Mouse (Mus musculus) megakaryocyte, embryonic 14.5 days (primary cell): Measurements from ENCODE around the gene Gnb4. TPM values are rescaled to one million over a fixed set of nuclear protein-coding genes. Genes with fewer than 3 reads are reported as not detected.
A peak's percentile ranks its signal among the peaks of the same experiment; 100 is the strongest.

ENCODE experiments used
- H3K27me3 ChIP-seq: replicated peaks from 2 replicates; pipeline ENCODE3; 2012; ENCODE audit warnings: inconsistent platforms
- H3K36me3 ChIP-seq: replicated peaks from 2 replicates; pipeline ENCODE3; 2012; ENCODE audit warnings: low read length, inconsistent platforms, mixed read lengths
- H3K4me1 ChIP-seq: 2 replicates; pipeline ENCODE4 v1.6.1; 2012; ENCODE audit warnings: inconsistent platforms
- H3K4me3 ChIP-seq: replicated peaks from 2 replicates; pipeline ENCODE3; 2012; ENCODE audit warnings: moderate library complexity, mild to moderate bottlenecking, inconsistent platforms
- H3K9me3 ChIP-seq: 2 replicates; pipeline ENCODE4 v1.6.1; 2012; ENCODE audit warnings: inconsistent platforms
- FLI1 ChIP-seq: IDR thresholded peaks from 2 replicates; pipeline ENCODE4 v1.6.1; 2012; ENCODE audit warnings: low read length, inconsistent platforms, mixed read lengths
- GATA1 ChIP-seq: IDR thresholded peaks from 3 replicates; pipeline ENCODE4 v1.6.1; 2012; ENCODE audit warnings: mixed read lengths, low read length, inconsistent platforms, borderline replicate concordance
- polyA plus RNA-seq: library from polyadenylated mRNA; stranded (reverse); fragments of >175 nt; gene quantifications from 2 replicates; pipeline ENCODE4 v1.2.3, GENCODE M21; 2012; ENCODE audit warnings: low replicate concordance; ENCODE audit not compliant: insufficient read depth

Gene Gnb4
- polyA plus RNA-seq = 0.63 TPM in 1 of 2 replicates, not detected in the other

- H3K4me3 ChIP-seq = peak within 1 kb of the TSS; percentile 94
- H3K36me3 ChIP-seq = peaks cover 7% of the 10 kb centered on the region
- TF ChIP-seq FLI1 = no peak
- TF ChIP-seq GATA1 = no peak
- peaks cover 48% of the 10 kb centered on the region for H3K4me1 ChIP-seq
- peaks cover 13% of the 10 kb centered on the region for H3K27me3 ChIP-seq
- peaks cover 6% of the 10 kb centered on the region; the same call in 1 of the 2 replicates for H3K9me3 ChIP-seq
Measured at GRCm38 (mm10) chr3:32616331-32617052, at the start of gene Gnb4. Gene Gnb4 (minus strand): TSS chr3:32616585.

- Histone ChIP-seq H3K27me3 (no peaks in the 10 kb centered on the region), H3K9me3 (no peaks in the 10 kb centered on the region), H3K4me3 (no peak overlapping the region), H3K4me1 (peaks cover 25% of the 10 kb centered on the region), H3K36me3 (no peaks in the 10 kb centered on the region)
- TF ChIP-seq FLI1 (no peak), GATA1 (no peak)
Measured at GRCm38 (mm10) chr3:32661556-32661930, 45.2 kb upstream of the Gnb4 start.

- H3K4me3 ChIP-seq = no peak overlapping the region
- H3K4me1 ChIP-seq = peaks cover 31% of the 10 kb centered on the region
- no peaks in the 10 kb centered on the region for H3K36me3 ChIP-seq
- TF ChIP-seq GATA1 = no peak
- no peak for TF ChIP-seq FLI1
- no peaks in the 10 kb centered on the region for H3K9me3 ChIP-seq
- H3K27me3 ChIP-seq = no peaks in the 10 kb centered on the region
Measured at GRCm38 (mm10) chr3:32660831-32661555, 44.6 kb upstream of the Gnb4 start.

- Histone ChIP-seq H3K4me1 (peaks cover 38% of the 10 kb centered on the region), H3K27me3 (no peaks in the 10 kb centered on the region), H3K9me3 (no peaks in the 10 kb centered on the region), H3K4me3 (no peak overlapping the region), H3K36me3 (no peaks in the 10 kb centered on the region)
- TF ChIP-seq FLI1 (no peak), GATA1 (no peak)
Measured at GRCm38 (mm10) chr3:32660276-32660675, 43.9 kb upstream of the Gnb4 start.

GRCm38 (mm10) chr3:32659506-32659905, 43.1 kb upstream of the Gnb4 start:
- no peaks in the 10 kb centered on the region for H3K36me3 ChIP-seq
- no peaks in the 10 kb centered on the region for H3K9me3 ChIP-seq
- no peak overlapping the region for H3K4me3 ChIP-seq
- peaks cover 39% of the 10 kb centered on the region for H3K4me1 ChIP-seq
- no peak for TF ChIP-seq FLI1
- TF ChIP-seq GATA1 = no peak
- H3K27me3 ChIP-seq = no peaks in the 10 kb centered on the region

- TF ChIP-seq GATA1 (no peak), FLI1 (no peak)
- Histone ChIP-seq H3K4me1 (peaks cover 39% of the 10 kb centered on the region), H3K4me3 (no peak overlapping the region), H3K36me3 (no peaks in the 10 kb centered on the region), H3K27me3 (no peaks in the 10 kb centered on the region), H3K9me3 (no peaks in the 10 kb centered on the region)
Measured at GRCm38 (mm10) chr3:32658821-32659220, 42.4 kb upstream of the Gnb4 start.

GRCm38 (mm10) chr3:32658401-32658800, 42.0 kb upstream of the Gnb4 start:
- Histone ChIP-seq H3K36me3 (no peaks in the 10 kb centered on the region), H3K9me3 (no peaks in the 10 kb centered on the region), H3K4me3 (no peak overlapping the region), H3K4me1 (peaks cover 39% of the 10 kb centered on the region), H3K27me3 (no peaks in the 10 kb centered on the region)
- TF ChIP-seq GATA1 (no peak), FLI1 (no peak)

GRCm38 (mm10) chr3:32656398-32656994, 40.1 kb upstream of the Gnb4 start:
- Histone ChIP-seq H3K4me1 (peaks cover 39% of the 10 kb centered on the region), H3K36me3 (no peaks in the 10 kb centered on the region), H3K9me3 (peaks cover 11% of the 10 kb centered on the region), H3K27me3 (no peaks in the 10 kb centered on the region), H3K4me3 (peak overlapping the region; percentile 80)
- TF ChIP-seq FLI1 (no peak), GATA1 (no peak)

- H3K9me3 ChIP-seq = peaks cover 11% of the 10 kb centered on the region
- H3K4me1 ChIP-seq = peaks cover 39% of the 10 kb centered on the region
- H3K36me3 ChIP-seq = no peaks in the 10 kb centered on the region
- TF ChIP-seq GATA1 = no peak
- TF ChIP-seq FLI1 = no peak
- no peaks in the 10 kb centered on the region for H3K27me3 ChIP-seq
- peak overlapping the region; percentile 80 for H3K4me3 ChIP-seq
Measured at GRCm38 (mm10) chr3:32655994-32656393, 39.6 kb upstream of the Gnb4 start.

GRCm38 (mm10) chr3:32652739-32653138, 36.4 kb upstream of the Gnb4 start:
- Histone ChIP-seq H3K4me3 (no peak overlapping the region), H3K9me3 (peaks cover 11% of the 10 kb centered on the region), H3K4me1 (peaks cover 21% of the 10 kb centered on the region), H3K36me3 (no peaks in the 10 kb centered on the region), H3K27me3 (peaks cover 2% of the 10 kb centered on the region)
- TF ChIP-seq GATA1 (no peak), FLI1 (no peak)
